Mouse (Mus musculus): ENCODE results near the gene Card10.

GRCm38 (mm10) chr15:78785961-78786360, 16.9 kb downstream of the Card10 start:
- TF ChIP-seq CTCF (IDR thresholded peaks at IDR 0.05; ENCODE audit: borderline replicate concordance, control insufficient read depth, extremely low read depth, insufficient read depth, low read length, poor library complexity) (no peak), POLR2A (IDR thresholded peaks at IDR 0.05; ENCODE audit: control insufficient read depth, extremely low read depth, insufficient read depth, low read length, poor library complexity) (no peak)
